Mouse (Mus musculus) lung, embryonic 16.5 days (tissue): ENCODE results near the gene Kcnh5. TPM values are rescaled to one million over a fixed set of nuclear protein-coding genes. Genes with fewer than 3 reads are reported as not detected.

Experiments used
- ATAC-seq: fragments of 200-750 bp; cut with Nextera tagmentation; 2 replicates; pipeline ENCODE4 v1.8.0; 2017; ENCODE audit warnings: low read depth, mild to moderate bottlenecking, moderate library complexity
- H3K27ac ChIP-seq: fragments of 300-500 bp; sonication (generic); 2 replicates; pipeline ENCODE4 v1.5.1; 2014; ENCODE audit warnings: mild to moderate bottlenecking, control low read depth, low read length
- H3K27me3 ChIP-seq: fragments of 300-500 bp; sonication (generic); 2 replicates; pipeline ENCODE4 v1.6.1; 2014; ENCODE audit warnings: low read depth, low read length, mixed read lengths; ENCODE audit not compliant: control insufficient read depth, insufficient read depth
- H3K36me3 ChIP-seq: fragments of 300-500 bp; sonication (generic); 2 replicates; pipeline ENCODE4 v1.6.1; 2014; ENCODE audit warnings: low read length; ENCODE audit not compliant: control insufficient read depth, insufficient read depth
- H3K4me1 ChIP-seq: fragments of 300-500 bp; sonication (generic); replicated peaks from 2 replicates; pipeline ENCODE4 v1.6.1; 2014; ENCODE audit warnings: low read length, mixed read lengths; ENCODE audit not compliant: control insufficient read depth, insufficient read depth
- H3K4me2 ChIP-seq: fragments of 300-500 bp; sonication (generic); 2 replicates; pipeline ENCODE4 v1.6.1; 2014; ENCODE audit warnings: low read depth, low read length, control low read depth
- H3K4me3 ChIP-seq: fragments of 300-500 bp; sonication (generic); 2 replicates; pipeline ENCODE4 v1.5.1; 2014; ENCODE audit warnings: mild to moderate bottlenecking, low read length, control low read depth
- H3K9ac ChIP-seq: fragments of 300-500 bp; sonication (generic); 2 replicates; pipeline ENCODE4 v1.6.1; 2014; ENCODE audit warnings: low read length, control low read depth
- H3K9me3 ChIP-seq: fragments of 300-500 bp; sonication (generic); 2 replicates; pipeline ENCODE4 v1.6.1; 2016; ENCODE audit warnings: low read length; ENCODE audit not compliant: control insufficient read depth
- WGBS: fragments of 180-500 bp; shearing (Covaris S2); extraction: QIAGEN DNeasy Blood & Tissue Kit; methylation state at CpG from one replicate; pipeline ENCODE4 v1.1.7; 2014; 5-methylcytosine and 5-hydroxymethylcytosine counted together
- polyA plus RNA-seq: library from polyadenylated mRNA; unstranded; fragments of >200 nt; fragmentation: Nextera tagmentation; extraction: Ambion mirVana; gene quantifications from 2 replicates; pipeline ENCODE4 v1.2.1, GENCODE M21; 2015

Kcnh5 gene
- polyA plus RNA-seq, 1 experiment from 2014 or later: not detected

GRCm38 (mm10) chr12:74898211-74898610, 278.9 kb downstream of the Kcnh5 start:
- H3K36me3 ChIP-seq: no peaks in the 10 kb centered on the region
- H3K9me3 ChIP-seq: no peaks in the 10 kb centered on the region
- H3K9ac ChIP-seq: no peak overlapping the region
- no peak overlapping the region for H3K4me3 ChIP-seq
- 81% methylated on average over 9 of the region's 9 CpGs for WGBS
- H3K4me2 ChIP-seq: no peak overlapping the region
- no peaks in the 10 kb centered on the region for H3K4me1 ChIP-seq
- ATAC-seq: no peak
- no peak overlapping the region for H3K27ac ChIP-seq
- H3K27me3 ChIP-seq: no peaks in the 10 kb centered on the region

- Histone ChIP-seq H3K36me3 (no peaks in the 10 kb centered on the region), H3K4me2 (no peak overlapping the region), H3K4me1 (no peaks in the 10 kb centered on the region), H3K9me3 (no peaks in the 10 kb centered on the region), H3K27me3 (no peaks in the 10 kb centered on the region), H3K27ac (no peak overlapping the region), H3K9ac (no peak overlapping the region), H3K4me3 (no peak overlapping the region)
- ATAC-seq: no peak
- 69% methylated on average over 11 of the region's 11 CpGs for WGBS
Measured at GRCm38 (mm10) chr12:74894870-74895423, 282.2 kb downstream of the Kcnh5 start.

- ATAC-seq: no peak
- Histone ChIP-seq H3K4me2 (no peak overlapping the region), H3K27me3 (no peaks in the 10 kb centered on the region), H3K4me3 (no peak overlapping the region), H3K9ac (no peak overlapping the region), H3K27ac (no peak overlapping the region), H3K4me1 (no peaks in the 10 kb centered on the region), H3K9me3 (no peaks in the 10 kb centered on the region), H3K36me3 (no peaks in the 10 kb centered on the region)
- WGBS: 63% methylated on average over 3 of the region's 3 CpGs
Measured at GRCm38 (mm10) chr12:74889419-74889818, 287.7 kb downstream of the Kcnh5 start.

GRCm38 (mm10) chr12:74887064-74887463, 290.1 kb downstream of the Kcnh5 start:
- H3K9ac ChIP-seq: no peak overlapping the region
- no peak overlapping the region for H3K4me3 ChIP-seq
- 96% methylated on average over 1 of the region's 1 CpGs for WGBS
- H3K36me3 ChIP-seq: no peaks in the 10 kb centered on the region
- H3K27ac ChIP-seq: no peak overlapping the region
- ATAC-seq: no peak
- no peaks in the 10 kb centered on the region for H3K27me3 ChIP-seq
- no peaks in the 10 kb centered on the region for H3K9me3 ChIP-seq
- no peak overlapping the region for H3K4me2 ChIP-seq
- H3K4me1 ChIP-seq: no peaks in the 10 kb centered on the region

- Histone ChIP-seq H3K36me3 (no peaks in the 10 kb centered on the region), H3K4me2 (no peak overlapping the region), H3K9me3 (no peaks in the 10 kb centered on the region), H3K4me3 (no peak overlapping the region), H3K27me3 (no peaks in the 10 kb centered on the region), H3K27ac (no peak overlapping the region), H3K9ac (no peak overlapping the region), H3K4me1 (no peaks in the 10 kb centered on the region)
- no peak for ATAC-seq
- WGBS: 83% methylated on average over 6 of the region's 6 CpGs
Measured at GRCm38 (mm10) chr12:74881344-74881743, 295.8 kb downstream of the Kcnh5 start.

GRCm38 (mm10) chr12:74855666-74856065, 321.5 kb downstream of the Kcnh5 start:
- no peaks in the 10 kb centered on the region for H3K36me3 ChIP-seq
- no peak overlapping the region for H3K4me2 ChIP-seq
- H3K27ac ChIP-seq: no peak overlapping the region
- no peaks in the 10 kb centered on the region for H3K9me3 ChIP-seq
- no peaks in the 10 kb centered on the region for H3K4me1 ChIP-seq
- no peak overlapping the region for H3K9ac ChIP-seq
- H3K27me3 ChIP-seq: no peaks in the 10 kb centered on the region
- 43% methylated on average over 2 of the region's 2 CpGs for WGBS
- no peak overlapping the region for H3K4me3 ChIP-seq
- no peak for ATAC-seq

GRCm38 (mm10) chr12:74854263-74854662, 322.9 kb downstream of the Kcnh5 start:
- H3K4me3 ChIP-seq: no peak overlapping the region
- no peaks in the 10 kb centered on the region for H3K9me3 ChIP-seq
- H3K9ac ChIP-seq: no peak overlapping the region
- no peaks in the 10 kb centered on the region for H3K36me3 ChIP-seq
- no peak overlapping the region for H3K4me2 ChIP-seq
- no peaks in the 10 kb centered on the region for H3K27me3 ChIP-seq
- ATAC-seq: no peak
- no peaks in the 10 kb centered on the region for H3K4me1 ChIP-seq
- no peak overlapping the region for H3K27ac ChIP-seq
- WGBS: 60% methylated on average over 1 of the region's 1 CpGs

- ATAC-seq: no peak
- H3K9me3 ChIP-seq: no peaks in the 10 kb centered on the region
Measured at GRCm38 (mm10) chr12:74850323-74850722, 326.8 kb downstream of the Kcnh5 start.

GRCm38 (mm10) chr12:74849912-74850311, 327.2 kb downstream of the Kcnh5 start:
- ATAC-seq: no peak
- Histone ChIP-seq H3K27me3 (no peaks in the 10 kb centered on the region), H3K9me3 (no peaks in the 10 kb centered on the region), H3K27ac (no peak overlapping the region), H3K9ac (no peak overlapping the region), H3K4me1 (no peaks in the 10 kb centered on the region), H3K36me3 (no peaks in the 10 kb centered on the region), H3K4me2 (no peak overlapping the region), H3K4me3 (no peak overlapping the region)
- 85% methylated on average over 4 of the region's 4 CpGs for WGBS

More at GRCm38 (mm10) chr12:74850323-74850722, 326.8 kb downstream of the Kcnh5 start:
- no peak overlapping the region for H3K4me2 ChIP-seq
- no peak overlapping the region for H3K4me3 ChIP-seq
- WGBS: 46% methylated on average over 2 of the region's 2 CpGs
- no peak overlapping the region for H3K27ac ChIP-seq
- no peaks in the 10 kb centered on the region for H3K4me1 ChIP-seq
- H3K9ac ChIP-seq: no peak overlapping the region
- no peaks in the 10 kb centered on the region for H3K27me3 ChIP-seq
- no peaks in the 10 kb centered on the region for H3K36me3 ChIP-seq
